Mouse (Mus musculus) CD4-positive, CD25-positive, alpha-beta regulatory T cell, adult 2 months (primary cell): Measurements from ENCODE around the gene Prss57.

Source experiments
- DNase-seq: peaks from one replicate; pipeline ENCODE4 v3.0.0-alpha.2; 2012; ENCODE audit warnings: low read depth, low spot score

The Prss57 gene

DNA sequence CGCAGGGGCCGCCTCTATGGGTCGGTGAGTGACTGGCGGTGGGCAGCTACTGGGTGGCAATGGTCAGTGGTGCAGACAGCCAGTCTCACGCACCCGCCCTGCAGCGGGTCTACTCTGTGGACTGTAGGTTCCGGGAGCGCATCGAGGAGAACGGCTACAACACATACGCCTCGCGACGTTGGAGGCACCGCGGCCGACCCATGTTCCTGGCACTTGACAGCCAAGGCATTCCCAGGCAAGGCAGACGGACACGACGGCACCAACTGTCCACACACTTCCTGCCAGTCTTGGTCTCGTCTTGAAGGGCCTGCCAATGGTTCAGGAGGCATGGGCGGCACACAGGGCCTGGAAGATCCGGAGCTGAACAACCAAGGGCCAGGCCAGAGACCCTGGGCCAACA lies 34.1 kb downstream of the Prss57 start:
- DNase-seq, result no peak

DNA sequence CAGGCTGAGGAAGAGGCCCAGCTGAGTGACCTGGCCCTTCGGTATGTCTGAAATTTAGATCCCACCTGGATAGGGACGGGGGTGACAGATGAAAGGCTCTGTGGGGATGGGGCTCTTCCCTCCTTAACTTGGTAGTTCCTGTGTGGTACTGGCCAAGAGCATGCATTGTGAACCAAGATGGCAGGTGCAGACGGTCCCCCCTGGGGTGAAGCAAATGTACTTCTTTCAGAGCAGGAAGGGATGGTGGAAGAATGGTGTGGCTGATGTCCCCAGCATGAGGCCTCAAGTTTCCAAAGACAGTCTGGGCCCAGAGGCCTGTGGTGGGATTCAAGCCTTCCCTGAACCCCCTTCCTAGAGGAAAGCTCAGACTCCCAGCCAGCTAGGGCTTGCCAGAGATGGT lies 34.9 kb downstream of the Prss57 start:
- DNase-seq, result no peak

DNA sequence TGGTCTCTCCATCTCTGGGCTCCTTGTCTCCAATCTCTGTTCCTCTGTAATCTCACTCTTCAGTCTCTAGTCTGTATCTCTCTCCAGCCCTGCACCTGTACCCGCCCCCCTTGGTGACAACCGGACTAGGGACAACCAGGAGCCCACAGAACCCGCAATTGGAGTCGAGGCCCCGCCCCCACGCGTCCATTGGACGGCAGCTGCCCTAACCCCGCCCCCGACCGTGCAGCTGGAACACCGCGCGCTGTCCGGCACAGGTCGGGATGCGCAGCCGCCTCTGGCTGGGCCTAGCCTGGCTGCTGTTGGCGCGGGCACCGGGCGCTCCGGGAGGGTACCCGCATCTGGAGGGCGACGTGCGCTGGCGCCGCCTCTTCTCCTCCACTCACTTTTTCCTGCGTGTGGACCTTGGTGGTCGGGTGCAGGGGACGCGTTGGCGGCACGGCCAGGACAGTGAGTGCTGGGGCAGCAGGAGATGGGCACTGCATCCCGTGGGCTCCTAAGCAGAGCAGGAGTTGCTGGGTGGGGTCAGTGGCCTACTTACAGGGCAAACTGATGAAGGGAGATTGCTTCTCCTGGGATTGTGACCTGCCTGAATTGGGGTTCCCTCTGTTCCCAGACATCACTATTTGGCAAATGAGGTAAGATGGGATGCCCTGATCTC lies 35.8 kb downstream of the Prss57 start, which contains the start of gene Fgf22:
TSS of gene Fgf22 (plus strand) at position 221 of the 661 bp plus-strand sequence.
- peak; percentile 38 for DNase-seq

GRCm38 (mm10) chr10:79748496-79748895 lies 42.3 kb downstream of the Prss57 start:
- no peak for DNase-seq

- no peak for DNase-seq
These were observed 44.0 kb downstream of the Prss57 start for GRCm38 (mm10) chr10:79746774-79747151.

- DNase-seq, result peak; percentile 98
These were observed 44.6 kb downstream of the Prss57 start, which contains the start of gene Polrmt for GRCm38 (mm10) chr10:79745898-79746773. Polrmt (minus strand) TSS chr10:79746581.

- DNase-seq, result no peak
These were observed 45.4 kb downstream of the Prss57 start for GRCm38 (mm10) chr10:79745411-79745810.

- no peak for DNase-seq
These were observed 47.0 kb downstream of the Prss57 start for GRCm38 (mm10) chr10:79743650-79744365.

- no peak for DNase-seq
These were observed 47.6 kb downstream of the Prss57 start for GRCm38 (mm10) chr10:79743161-79743560.

GRCm38 (mm10) chr10:79740863-79741262 lies 49.9 kb downstream of the Prss57 start:
- DNase-seq, result no peak

DNA sequence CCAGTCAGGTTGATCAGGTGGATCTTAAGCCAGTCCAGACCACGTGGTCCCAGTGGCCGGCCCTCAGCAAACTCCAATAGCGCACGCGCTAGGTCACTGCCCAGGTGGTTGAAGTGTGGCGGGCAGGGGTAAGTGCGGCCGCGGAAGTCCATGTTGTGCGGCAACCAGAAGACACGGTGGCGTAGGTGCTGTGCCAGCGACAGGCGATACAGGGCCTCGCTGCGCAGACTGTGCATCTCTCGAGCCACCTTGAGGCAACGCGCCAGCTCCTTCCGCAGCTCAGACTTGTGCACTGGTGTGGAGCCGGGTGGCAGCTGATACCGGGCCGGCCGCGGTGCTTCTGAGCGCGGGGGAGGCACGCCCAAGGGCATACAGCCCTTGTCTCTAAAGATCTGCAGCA lies 51.5 kb downstream of the Prss57 start:
- DNase-seq, result no peak

- peak; percentile 51 for DNase-seq
These were observed 52.5 kb downstream of the Prss57 start for GRCm38 (mm10) chr10:79738259-79738658.

- DNase-seq, result no peak
These were observed 54.1 kb downstream of the Prss57 start for GRCm38 (mm10) chr10:79736706-79737105.

GRCm38 (mm10) chr10:79735361-79735760 lies 55.4 kb downstream of the Prss57 start:
- no peak for DNase-seq

- DNase-seq, result no peak
These were observed 56.9 kb downstream of the Prss57 start for GRCm38 (mm10) chr10:79733847-79734246.

- peak; percentile 58 for DNase-seq
These were observed 58.3 kb downstream of the Prss57 start for GRCm38 (mm10) chr10:79732500-79732899.
